27 mouse cellular contexts compared by ENCODE assay signal in genomic region chr11:86628448-86628847, GRCm38 (mm10). TPM values are rescaled to one million over a fixed set of nuclear protein-coding genes. Genes with fewer than 3 reads are reported as not detected.
DNase-seq lines count a peak whose midpoint lies in the region; ATAC-seq and TF ChIP-seq lines count a peak whose summit lies in the region.
"Had no signal": no experiment of that assay in that cellular context is flagged by ENCODE, and none has a peak within 500 bp of the region (broad histone marks: within the 10 kb centered on the region; RNA-seq: fewer than 3 reads in every experiment).

No protein-coding gene starts in this region.

- intact Hi-C loops in gastrocnemius, postnatal 14 days (cut with DNase I; ENCODE audit: low total_unique reads) = no loop called here

- peaks cover 19% of the 10 kb centered on the region for H3K36me3 ChIP-seq in liver, adult 2 months (ENCODE audit: control insufficient read depth, insufficient read depth, low read length)
- peaks cover 36% of the 10 kb centered on the region for H3K36me3 ChIP-seq in liver, embryonic 15.5 days (replicated peaks)
- H3K36me3 ChIP-seq: midbrain, embryonic 15.5 days had no signal

- H3K4me1 ChIP-seq in liver, adult 2 months (ENCODE audit: control insufficient read depth, insufficient read depth, low read length) = peaks cover 17% of the 10 kb centered on the region; the same call in 1 of the 2 replicates
- H3K4me1 ChIP-seq in liver, embryonic 15.5 days (replicated peaks) = peaks cover 39% of the 10 kb centered on the region
- H3K4me1 ChIP-seq: forebrain, embryonic 13.5 days; hindbrain, embryonic 13.5 days; midbrain, embryonic 10.5 days; midbrain, embryonic 15.5 days had no signal

- H3K9ac ChIP-seq in liver, adult 2 months (ENCODE audit: low read depth, low read length) = no peak overlapping the region
- H3K9ac ChIP-seq in liver, embryonic 15.5 days = no peak overlapping the region
- H3K9ac ChIP-seq: forebrain, embryonic 13.5 days; heart, embryonic 12.5 days; hindbrain, embryonic 13.5 days; lung, embryonic 15.5 days; midbrain, embryonic 15.5 days had no signal

- H3K27me3 ChIP-seq in liver, adult 2 months (ENCODE audit: control insufficient read depth, insufficient read depth, low read length) = no peaks in the 10 kb centered on the region
- no peaks in the 10 kb centered on the region for H3K27me3 ChIP-seq in liver, embryonic 15.5 days
- H3K27me3 ChIP-seq: forebrain, embryonic 13.5 days; heart, embryonic 12.5 days; hindbrain, embryonic 13.5 days; lung, embryonic 15.5 days; midbrain, embryonic 15.5 days had no signal

- DNase-seq in c-Kit-positive CD71-positive TER-119-positive erythroid progenitor cells, embryonic 14.5 days (ENCODE audit: low spot score) = peak; percentile 43
- no peak for DNase-seq in liver, adult 2 months (ENCODE audit: extremely low read depth, low read depth, low spot score)
- DNase-seq in gastrocnemius, postnatal 14 days = no peak
- DNase-seq in urinary bladder, postnatal 14 days (ENCODE audit: low spot score) = no peak
- DNase-seq in frontal cortex, postnatal 36 days (ENCODE audit: low spot score in 2 of 2) = no peak
- DNase-seq: adrenal gland, postnatal 10 days; B cell, adult 2 months; cerebellum, adult 18-20 months; cerebellum, postnatal 14 days; gastrocnemius, postnatal 25 days; heart, adult 18-20 months; heart, postnatal 4 days; kidney, adult 8-10 months; kidney, postnatal 14 days; left cerebral cortex, postnatal 4 days; right cerebral cortex, adult 18-20 months; spleen, adult 18-20 months; thymus, adult 2 months; thymus, postnatal 36 days had no signal

- H3K27ac ChIP-seq in liver, adult 2 months (replicated peaks; ENCODE audit: insufficient read depth, low read depth, low read length) = peak overlapping the region; percentile 72
- peak overlapping the region; percentile 45 for H3K27ac ChIP-seq in liver, embryonic 15.5 days (replicated peaks)
- H3K27ac ChIP-seq: forebrain, embryonic 13.5 days; hindbrain, embryonic 13.5 days; lung, embryonic 15.5 days; midbrain, embryonic 10.5 days; midbrain, embryonic 15.5 days had no signal

- ATAC-seq in liver, embryonic 15.5 days (ENCODE audit: insufficient read depth) = peak; percentile 69
- ATAC-seq: forebrain, embryonic 13.5 days; intestine, embryonic 16.5 days; midbrain, embryonic 15.5 days had no signal

- H3K4me2 ChIP-seq in liver, embryonic 15.5 days = no peak overlapping the region
- H3K4me2 ChIP-seq: forebrain, embryonic 13.5 days; heart, embryonic 12.5 days; hindbrain, embryonic 13.5 days; lung, embryonic 15.5 days; midbrain, embryonic 15.5 days had no signal

- peaks cover 14% of the 10 kb centered on the region; the same call in 1 of the 2 replicates for H3K79me2 ChIP-seq in liver, adult 2 months (ENCODE audit: control insufficient read depth, insufficient read depth, low read length)

- WGBS in liver, adult 2 months = 70% methylated on average over 2 of the region's 2 CpGs
- 25% methylated on average over 2 of the region's 2 CpGs for WGBS in liver, embryonic 15.5 days (ENCODE audit: insufficient replicate concordance)

- no peak for TF ChIP-seq CTCF in liver, adult 2 months (IDR thresholded peaks at IDR 0.05; ENCODE audit: low read depth, low read length)

- H3K9me3 ChIP-seq in liver, embryonic 15.5 days (replicated peaks) = no peaks in the 10 kb centered on the region
- H3K9me3 ChIP-seq: forebrain, embryonic 13.5 days; heart, embryonic 12.5 days; hindbrain, embryonic 13.5 days; lung, embryonic 15.5 days; midbrain, embryonic 10.5 days; midbrain, embryonic 15.5 days had no signal

- no peak overlapping the region for H3K4me3 ChIP-seq in liver, adult 2 months (ENCODE audit: insufficient read depth, low read depth, low read length)
- H3K4me3 ChIP-seq in liver, embryonic 15.5 days (replicated peaks) = no peak overlapping the region
- H3K4me3 ChIP-seq: forebrain, embryonic 13.5 days; heart, embryonic 12.5 days; hindbrain, embryonic 13.5 days; lung, embryonic 15.5 days; midbrain, embryonic 10.5 days; midbrain, embryonic 15.5 days had no signal

- TF ChIP-seq POLR2A in liver, adult 2 months (IDR thresholded peaks at IDR 0.05; ENCODE audit: extremely low read depth, insufficient read depth, low read length) = no peak

RNA-seq across cellular contexts. Expression of gene Vmp1, which starts 55.2 kb away (rescaled TPM):
- 91.9 and 93.6 TPM in 2 replicates for total RNA-seq in liver, adult 2 months (2014; rRNA removed)
- polyA plus RNA-seq in liver, adult 2 months (2012; rRNA removed) = 37.8 and 43.6 TPM in 2 replicates
- 80.8 and 81.0 TPM in 2 replicates for polyA plus RNA-seq in liver, embryonic 15.5 days (2015; fragmentation: Nextera tagmentation; extraction: Ambion mirVana)
- total RNA-seq in gastrocnemius, postnatal 14 days (2021) = 10 to 100 TPM; 67.7 to 84.9 TPM

RNA-seq across cellular contexts. Expression of gene Ptrh2, which starts 55.3 kb away (rescaled TPM):
- total RNA-seq in liver, adult 2 months (2014; rRNA removed) = 8.1 and 9.2 TPM in 2 replicates
- 5.0 and 5.2 TPM in 2 replicates for polyA plus RNA-seq in liver, adult 2 months (2012; rRNA removed)
- polyA plus RNA-seq in liver, embryonic 15.5 days (2015; fragmentation: Nextera tagmentation; extraction: Ambion mirVana) = 14.3 and 15.0 TPM in 2 replicates
- 1 to 10 TPM; 6.5 to 6.8 TPM for total RNA-seq in gastrocnemius, postnatal 14 days (2021)
